Mouse (Mus musculus): ENCODE data around the gene Oxtr.

Oxtr gene

DNA sequence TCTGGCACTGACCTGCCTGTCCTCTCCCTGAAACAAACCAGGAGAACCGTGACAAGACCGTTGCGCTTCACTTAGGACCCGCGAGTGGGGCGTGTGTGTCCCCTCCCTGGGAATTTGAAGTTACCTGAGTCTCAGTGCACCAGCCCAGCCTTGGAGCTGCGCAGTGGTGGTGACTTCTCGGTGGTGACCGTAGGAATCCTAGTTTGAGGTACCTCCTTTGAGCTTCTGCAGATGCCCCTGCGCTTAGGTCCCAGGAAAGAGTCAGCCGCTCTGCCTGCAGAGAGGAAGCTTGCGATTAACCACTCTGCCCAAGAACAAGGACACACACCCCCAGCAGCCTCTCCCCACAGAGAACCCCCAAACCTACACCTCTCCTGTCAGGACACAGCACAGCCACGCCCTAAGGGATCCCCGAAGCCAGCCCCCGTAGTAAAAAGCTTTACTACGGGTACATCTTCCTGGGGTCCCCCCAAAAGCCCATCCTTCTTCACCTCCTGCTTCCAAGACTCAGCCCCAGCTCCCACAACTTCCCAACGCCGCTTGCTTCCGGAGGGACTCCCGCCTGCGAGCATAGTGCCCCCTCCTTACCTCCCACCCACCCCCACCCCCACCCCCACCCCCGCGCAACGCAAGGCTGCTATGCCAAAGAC lies at the start of gene Oxtr:
TSS of gene Oxtr (minus strand) at position 34 of the 650 bp plus-strand sequence.
- DNase-seq (ENCODE audit: low read depth, low spot score) = peak; percentile 22

DNA sequence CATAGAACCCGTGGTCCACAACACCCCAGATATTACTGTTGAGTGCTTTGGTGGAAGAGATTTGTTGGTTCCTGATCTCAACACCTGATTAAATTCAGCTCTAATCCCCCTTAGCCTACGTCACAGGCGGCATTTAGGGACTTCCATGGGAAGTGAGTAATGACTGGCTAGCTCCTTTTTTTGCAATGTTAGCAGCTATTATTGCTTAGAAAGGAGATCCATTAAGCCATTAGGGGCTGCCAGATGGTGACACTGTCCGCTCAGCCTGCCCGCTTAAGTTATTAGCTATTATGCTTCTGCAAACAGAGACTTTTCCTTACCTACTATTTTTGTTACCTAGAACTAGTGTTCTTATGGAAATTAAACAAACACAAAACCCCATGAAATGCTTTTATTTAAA lies 35.7 kb upstream of the Oxtr start:
- no peak for DNase-seq (ENCODE audit: low read depth, low spot score)

DNA sequence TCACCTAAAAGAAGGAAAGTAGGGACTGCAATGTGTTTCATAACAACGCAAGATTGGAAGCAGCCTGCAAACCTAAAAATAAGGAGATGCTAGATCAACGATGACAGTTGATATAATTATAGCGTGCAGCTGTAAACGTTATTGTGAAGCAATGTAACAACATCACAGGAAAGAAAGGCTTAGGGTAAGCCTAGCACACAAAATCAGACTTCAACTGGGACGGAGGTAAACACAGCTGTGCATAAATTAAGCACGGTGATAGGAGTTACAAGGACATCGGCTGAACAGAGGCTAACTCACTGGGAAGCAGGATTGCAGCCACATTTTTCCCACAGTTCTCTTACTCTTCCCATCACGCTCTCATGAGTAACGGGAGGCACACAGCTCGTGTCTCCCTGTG lies 34.7 kb upstream of the Oxtr start:
- DNase-seq (ENCODE audit: low read depth, low spot score) = peak; percentile 12

DNA sequence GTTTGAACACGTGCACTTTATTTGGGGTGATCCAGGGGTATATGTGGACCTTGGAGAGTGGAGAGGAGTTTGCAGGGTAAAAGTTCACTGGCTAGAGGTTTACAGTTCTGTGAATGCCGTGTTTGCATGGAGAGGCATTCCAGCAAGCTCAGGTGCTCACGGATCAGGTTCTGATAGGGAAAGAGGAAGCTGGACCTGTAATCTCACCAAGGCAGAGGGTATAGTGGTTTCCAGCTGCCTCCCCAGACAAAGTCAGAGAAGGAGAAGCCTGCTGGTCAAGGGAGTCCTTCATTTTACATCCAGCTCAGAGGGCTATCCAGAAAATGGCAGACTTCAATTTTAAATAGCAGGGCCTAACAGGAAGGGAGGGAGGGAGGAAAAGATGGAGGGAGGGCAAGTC lies 28.2 kb upstream of the Oxtr start:
- no peak for DNase-seq (ENCODE audit: low read depth, low spot score)

DNA sequence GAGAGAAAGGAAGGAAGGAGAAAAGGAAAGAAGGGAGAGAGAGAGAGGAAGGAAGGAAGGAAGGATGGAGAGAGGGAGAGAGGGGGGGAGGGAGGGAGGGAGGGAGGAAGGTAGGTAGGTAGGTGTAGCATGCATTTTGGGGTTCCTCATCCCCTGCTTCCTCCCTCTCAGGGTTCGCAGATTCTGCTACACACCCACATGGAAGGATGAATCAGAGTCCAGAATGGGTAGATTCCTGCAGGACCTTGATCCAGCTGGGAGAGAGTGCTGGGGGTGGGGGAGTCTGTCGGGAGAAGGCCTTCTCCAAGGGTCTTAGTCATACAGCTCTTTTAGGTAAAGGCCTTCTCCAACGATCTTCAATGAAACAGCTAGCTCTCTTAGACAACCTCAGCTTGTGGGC lies 27.8 kb upstream of the Oxtr start:
- DNase-seq (ENCODE audit: low read depth, low spot score) = no peak

DNA sequence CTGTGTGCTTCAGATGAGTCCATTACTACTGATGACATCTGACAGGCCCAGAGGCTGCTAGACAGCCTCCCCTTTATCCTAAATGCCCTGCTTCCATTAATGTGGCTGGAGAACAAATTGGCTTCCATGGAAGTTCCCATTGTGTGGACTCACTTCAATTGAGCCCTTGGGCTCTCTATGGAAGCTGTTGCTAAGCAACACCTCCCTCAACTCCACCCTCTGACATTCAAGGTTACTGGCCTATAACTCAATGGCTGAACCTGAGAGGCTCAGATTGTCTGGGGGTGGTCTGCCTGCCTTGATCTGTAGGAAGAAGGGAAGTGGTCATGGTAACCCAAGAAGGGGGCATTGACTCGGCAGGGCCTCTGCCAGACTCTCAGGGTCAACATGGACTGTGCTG lies 26.8 kb upstream of the Oxtr start:
- peak; percentile 46 for DNase-seq (ENCODE audit: low read depth, low spot score)

DNA sequence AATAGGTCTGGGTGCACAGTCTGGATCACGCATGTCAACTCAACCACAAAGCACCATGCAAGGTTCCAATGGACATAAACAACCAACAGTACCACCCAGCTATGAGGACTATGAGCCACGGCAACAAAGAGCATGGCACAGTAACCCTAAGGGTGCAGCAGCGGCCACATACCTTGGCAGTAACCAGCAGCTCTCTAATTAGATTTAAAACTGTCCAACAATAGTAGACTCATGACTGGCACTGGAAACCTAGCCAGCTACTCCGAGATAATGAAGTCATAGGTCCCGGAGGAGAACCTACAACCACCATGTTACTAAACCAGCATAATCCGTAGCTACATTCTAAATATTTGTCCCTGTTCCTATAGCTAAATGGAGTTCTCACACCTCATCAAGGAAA lies 24.8 kb upstream of the Oxtr start:
- DNase-seq (ENCODE audit: low read depth, low spot score) = no peak

DNA sequence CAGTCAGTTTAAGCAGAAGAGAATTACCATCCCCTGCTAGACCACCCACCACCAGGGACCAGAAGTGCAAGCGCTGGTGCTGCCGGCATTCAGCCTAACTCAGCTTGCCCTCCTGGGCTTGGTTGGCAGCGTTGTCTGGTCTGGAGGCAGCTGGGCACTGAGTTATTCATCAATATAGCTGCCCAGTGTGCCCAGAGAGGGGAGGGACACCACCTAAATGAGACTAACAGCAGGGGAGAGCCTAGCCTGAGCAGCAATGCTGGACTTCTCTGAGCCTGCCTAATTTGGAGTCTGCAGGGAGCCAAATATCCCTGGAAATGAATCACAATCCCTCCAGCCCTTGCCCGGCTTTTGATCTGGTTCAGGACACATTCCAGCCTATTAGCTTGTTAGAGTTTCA lies 20.6 kb upstream of the Oxtr start:
- no peak for DNase-seq (ENCODE audit: low read depth, low spot score)

DNA sequence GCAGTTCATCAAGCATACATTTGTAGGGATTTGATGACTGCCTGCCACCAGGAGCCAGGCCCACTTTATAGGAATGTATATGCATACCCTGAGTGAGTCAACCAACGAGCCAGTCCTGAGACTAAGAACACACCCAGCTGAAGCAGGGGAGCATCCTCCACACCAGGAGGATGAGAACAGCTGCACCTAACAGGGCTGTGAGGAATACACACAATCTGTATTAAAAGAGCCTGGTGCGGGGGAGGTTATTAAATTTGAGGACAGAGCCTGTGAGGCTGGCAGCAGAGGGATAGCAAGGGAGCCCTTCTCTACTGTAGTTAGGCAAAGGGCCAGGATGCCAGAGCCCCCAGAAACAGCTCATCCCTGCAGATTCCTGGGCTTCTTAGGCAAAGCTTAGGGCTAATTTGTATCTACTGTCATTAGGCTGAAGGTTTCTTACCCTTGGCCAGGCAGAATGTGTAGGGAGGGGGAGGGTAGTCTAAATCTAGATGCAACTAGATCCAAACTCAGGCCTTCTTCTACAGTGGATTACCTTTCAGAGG lies 19.9 kb upstream of the Oxtr start:
- DNase-seq (ENCODE audit: low read depth, low spot score) = no peak

DNA sequence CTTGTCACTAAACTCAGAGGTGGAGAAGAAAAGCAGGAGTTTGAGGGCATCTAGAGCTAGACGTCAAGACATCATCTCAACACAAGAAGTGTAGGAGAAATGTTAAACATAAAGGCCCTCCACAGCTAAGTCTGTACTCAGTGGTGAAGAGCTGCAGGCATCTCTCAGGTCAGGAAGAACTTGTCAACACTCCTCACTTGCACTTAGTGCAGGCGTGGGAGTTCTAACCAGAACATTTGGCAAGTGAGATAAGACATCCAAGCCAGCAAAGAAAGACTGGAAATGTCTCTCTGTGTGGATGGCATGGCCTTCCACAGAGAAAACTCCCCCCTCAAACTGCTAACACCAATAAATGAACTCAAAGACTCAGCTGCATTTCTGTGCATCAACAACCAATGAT lies 17.9 kb upstream of the Oxtr start:
- DNase-seq (ENCODE audit: low read depth, low spot score) = no peak

DNA sequence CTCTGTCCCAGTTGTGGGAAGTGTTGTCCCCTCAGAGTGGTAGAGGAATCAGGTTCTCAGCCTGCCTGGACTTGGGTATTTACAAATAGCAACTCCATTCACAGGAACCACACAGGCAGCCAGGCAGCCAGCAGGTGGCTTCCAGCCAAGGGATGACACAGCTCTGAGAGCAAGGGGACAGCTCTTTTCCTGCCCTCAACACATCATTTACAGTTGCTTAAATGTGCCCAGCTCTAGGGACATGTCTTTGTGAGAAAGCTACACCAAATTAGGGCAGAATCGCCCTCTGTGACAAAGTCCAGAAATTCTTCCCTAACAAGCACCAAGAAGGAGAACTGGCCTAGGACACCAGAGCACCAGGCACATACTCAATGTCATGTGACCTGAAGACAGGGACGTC lies 11.4 kb upstream of the Oxtr start:
- DNase-seq (ENCODE audit: low read depth, low spot score) = no peak

DNA sequence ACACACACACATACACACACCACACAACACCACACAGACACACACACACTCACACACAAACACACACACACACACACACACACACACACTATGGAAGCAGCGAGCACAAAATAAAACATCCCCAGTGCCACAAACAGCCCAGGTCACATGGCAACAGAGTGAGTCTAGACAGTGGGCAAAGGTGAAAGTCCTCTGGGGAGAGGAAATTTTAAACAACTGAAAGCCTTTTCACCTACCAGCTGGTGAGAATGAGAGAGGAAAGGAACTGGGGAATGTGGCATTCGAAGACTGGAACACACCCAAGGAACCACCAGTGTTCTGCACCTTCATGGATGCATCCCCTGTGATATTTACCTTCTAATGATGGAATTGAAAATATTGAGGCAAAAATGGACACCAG lies 9.7 kb upstream of the Oxtr start:
- no peak for DNase-seq (ENCODE audit: low read depth, low spot score)

DNA sequence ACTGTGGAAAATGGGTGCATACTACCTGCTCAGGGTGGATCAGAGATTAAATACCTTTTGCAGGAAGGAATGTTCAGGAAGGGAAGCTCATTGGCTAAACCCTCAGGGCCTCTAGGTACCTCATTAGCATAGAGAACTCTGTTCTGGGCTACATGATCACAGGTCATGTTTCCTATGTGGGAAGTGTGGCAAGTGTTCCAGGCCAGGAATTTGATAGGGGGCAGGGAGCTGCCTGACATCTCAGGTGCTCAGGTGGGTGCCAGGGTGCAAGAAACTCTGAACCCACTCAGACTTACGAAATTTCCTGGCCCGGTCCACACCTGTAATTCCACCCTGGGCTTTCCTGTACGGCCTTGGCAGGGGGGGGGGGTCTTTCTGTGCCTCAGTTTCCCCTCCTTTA lies 9.0 kb upstream of the Oxtr start:
- DNase-seq (ENCODE audit: low read depth, low spot score) = no peak

DNA sequence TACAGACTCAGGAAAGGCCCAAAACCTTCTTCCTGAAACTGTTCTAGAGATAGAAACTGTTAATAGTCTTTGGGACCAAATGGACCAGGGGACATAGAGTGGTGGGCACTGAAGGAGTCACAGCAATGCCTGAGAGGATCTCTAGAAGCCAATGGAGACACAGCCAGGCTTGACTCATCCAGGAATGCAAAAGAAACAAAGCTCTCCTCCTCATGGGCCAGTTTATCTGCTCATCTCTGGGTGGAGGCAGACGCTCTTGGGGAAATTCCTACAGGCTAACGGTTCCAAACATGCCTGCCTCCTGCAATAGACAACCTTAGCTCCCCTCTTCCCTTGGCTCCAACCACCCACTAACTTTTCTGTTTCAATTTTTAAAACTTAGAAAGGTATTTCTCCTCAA lies 7.7 kb upstream of the Oxtr start:
- no peak for DNase-seq (ENCODE audit: low read depth, low spot score)

DNA sequence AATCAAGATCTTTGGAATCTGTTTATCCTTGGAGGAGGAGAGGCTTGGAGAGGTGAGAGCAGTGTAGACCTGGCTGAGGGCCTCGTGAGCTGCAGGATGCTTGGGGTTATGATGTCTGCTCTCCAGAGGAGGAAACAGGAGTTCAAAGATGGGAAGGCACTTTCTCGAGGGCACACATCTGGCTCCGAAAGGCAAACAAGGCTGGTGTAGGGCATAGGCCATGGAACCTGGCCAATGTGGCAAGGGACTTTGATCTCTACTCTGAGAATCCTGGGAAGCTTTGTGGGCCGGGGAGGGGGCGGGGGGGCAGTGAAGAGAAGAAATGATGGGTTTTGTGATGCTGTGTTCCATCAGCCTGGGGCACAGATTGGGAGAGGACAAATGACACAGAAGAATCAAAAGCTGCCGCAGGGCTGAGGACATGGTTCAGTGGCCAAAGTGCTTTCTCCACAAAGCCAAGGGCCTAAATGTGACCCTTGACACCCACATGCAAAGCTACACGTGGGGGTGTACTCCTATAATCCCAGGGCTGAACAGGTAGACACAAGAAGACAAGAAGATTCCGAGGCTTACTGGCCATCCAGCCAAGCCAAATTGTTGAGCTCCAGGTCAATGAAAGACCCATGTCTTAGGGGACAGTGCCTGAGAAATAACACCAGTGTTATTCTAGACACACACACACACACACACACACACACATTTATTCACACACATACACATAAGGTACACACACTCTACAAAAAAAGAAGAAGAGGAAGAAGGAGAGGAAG lies 6.7 kb upstream of the Oxtr start:
- DNase-seq (ENCODE audit: low read depth, low spot score) = no peak

DNA sequence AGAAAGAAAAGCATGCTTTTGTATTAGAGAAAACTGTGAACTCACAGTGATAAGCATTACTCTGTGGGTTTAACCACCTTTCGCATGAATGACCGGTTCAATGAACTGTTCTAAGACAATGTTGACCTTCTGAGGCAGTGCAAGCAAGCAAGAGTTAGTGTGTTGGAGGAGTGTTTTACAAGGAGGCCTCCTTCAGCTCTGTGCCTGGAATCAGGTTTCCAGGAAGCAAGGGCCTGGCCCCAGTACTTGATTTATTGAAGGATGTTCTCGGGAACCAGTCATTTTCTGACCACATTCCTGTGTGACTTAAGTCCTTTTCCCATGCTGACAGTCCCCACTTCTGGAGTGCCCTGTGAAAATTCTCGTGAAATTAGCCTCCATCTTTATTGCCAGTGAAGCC lies 5.5 kb upstream of the Oxtr start:
- DNase-seq (ENCODE audit: low read depth, low spot score) = no peak

DNA sequence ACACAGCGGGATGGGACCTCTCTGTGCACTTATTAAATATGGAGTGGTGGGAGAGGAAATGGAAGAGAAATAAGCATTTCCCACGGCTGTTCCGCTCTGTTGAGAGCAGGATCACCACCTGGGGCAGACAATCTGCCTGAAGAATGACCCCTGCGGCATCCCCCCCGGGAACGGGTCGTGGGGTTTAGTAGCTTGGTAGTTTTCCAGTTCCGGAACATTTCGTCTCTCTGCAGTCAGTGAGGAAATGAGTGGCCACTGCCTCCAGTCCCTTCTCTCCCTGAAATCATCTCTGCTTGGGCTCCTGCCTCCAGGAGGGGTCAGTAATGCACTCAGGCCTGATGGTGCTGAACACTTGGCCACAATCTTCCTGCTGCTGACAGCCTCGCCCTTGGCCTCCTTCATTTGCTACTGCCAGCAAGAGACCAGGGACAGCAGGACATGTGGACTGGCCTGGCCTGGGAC lies 4.9 kb upstream of the Oxtr start:
- no peak for DNase-seq (ENCODE audit: low read depth, low spot score)

DNA sequence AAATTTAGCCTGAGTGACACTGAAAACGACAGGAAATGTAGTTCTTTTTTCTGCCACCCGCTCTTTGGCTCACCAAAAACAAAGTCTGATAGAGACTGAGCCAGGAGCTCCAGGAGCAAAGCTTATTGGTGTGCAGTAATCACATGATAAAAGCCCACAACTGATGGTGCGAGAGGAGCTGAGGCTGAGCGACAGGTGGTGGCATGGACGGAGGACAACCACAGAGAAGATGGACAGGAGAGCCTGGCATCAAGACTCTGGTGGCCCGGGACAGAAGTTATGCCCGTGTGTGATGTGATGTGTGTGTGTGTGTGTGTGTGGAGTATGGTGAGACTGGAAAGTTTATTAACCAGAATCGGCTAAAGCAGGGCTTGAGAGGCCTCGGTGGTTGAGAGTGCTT lies 3.6 kb upstream of the Oxtr start:
- no peak for DNase-seq (ENCODE audit: low read depth, low spot score)

DNA sequence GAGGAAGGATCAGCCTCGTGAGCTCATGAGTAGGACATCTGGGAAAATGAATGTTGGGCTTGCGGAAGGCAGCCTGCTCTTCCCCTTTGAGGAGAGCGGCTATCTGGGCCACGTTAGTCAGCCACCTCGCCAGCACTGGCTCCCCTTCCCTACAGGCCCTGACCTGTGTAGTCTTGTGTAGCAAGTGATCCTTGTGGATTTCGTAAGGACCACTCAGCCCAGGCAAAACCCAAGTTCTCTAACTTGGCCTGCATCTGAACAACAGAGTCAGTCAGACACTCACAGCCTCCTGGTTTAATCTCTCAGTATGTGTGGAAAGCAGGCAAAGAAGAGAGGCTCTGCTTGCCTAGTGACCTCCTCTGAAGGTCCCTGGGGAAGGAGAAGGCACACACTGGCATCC lies 2.9 kb upstream of the Oxtr start:
- no peak for DNase-seq (ENCODE audit: low read depth, low spot score)

DNA sequence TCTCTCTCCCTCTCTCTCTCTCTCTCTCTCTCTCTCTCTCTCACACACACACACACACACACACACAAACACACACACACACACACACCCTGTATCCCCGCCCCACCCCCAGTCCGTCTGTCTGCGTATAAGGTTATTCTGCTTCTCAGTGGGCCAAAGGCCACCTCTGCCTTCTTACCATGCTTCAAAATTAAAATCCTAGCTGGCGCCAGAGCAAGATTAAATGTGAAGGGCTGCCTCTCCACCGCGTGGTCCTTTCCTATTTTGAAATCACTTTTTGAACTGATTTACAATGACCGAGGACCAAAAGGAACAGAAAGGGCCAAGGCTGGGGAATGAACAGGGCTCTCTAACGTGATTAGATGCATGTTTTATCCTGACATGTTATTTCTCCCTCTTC lies 1.8 kb upstream of the Oxtr start:
- no peak for DNase-seq (ENCODE audit: low read depth, low spot score)

DNA sequence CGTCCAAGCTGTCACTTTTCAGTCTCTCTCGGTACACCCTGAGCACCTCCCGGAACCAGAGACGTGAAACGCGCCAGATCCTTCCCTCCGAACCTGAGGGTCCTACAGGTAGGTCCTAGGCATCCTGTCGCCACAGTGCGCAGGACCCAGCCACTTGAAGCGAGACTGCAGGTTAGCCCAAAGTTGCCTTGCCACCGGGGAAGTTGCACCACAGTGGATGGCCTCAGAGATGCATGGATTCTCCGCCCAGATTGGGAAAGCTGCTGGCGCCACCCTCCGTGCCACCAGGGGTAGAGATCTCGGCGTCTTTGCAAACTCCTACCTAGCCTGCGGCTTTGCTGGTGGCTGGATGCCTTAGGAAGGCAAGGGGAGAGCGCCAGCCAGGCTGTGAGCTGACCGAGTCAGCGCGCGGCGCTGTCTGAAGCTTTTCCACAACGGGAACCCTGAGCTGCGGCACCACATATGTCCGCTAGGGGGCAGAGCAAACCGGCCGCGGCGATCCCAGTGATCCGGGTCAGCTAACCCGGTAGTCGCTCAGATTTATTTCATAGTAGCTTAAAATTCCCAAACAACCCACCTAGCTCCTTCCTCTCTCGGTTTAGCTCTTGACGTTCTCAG lies 991 bp upstream of the Oxtr start:
- peak; percentile 77 for DNase-seq (ENCODE audit: low read depth, low spot score)

DNA sequence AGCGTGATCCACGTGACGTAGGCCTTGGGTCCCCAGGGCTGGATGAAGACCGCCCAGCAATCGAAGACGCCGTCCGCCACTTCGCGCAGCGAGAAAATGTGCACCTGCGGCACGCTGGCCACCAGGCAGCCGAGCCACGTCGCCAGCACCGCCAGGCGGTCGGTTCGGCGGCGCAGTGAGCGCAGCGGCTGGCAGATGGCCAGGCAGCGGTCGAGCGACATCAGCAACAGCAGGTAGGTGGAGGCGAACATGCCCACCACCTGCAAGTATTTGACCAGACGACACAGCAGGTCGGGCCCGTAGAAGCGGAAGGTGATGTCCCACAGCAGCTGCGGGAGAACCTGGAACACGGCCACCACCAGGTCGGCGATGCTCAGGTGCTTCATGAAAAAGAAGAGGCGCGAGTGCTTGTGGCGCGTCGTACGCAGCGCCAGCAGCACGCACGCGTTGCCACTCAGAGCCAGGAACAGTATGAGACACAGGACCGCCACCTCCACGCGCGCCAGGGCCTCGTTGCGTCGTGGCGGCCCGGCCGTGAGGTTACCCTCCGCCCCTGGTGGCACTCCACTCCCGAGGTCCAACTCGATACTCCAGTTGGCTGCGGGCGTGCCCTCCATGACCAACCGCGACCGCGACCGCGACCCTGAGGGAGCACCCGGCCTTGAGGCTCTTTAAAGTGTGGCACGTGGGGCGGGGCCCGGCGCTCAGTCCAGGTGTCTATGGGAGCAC lies 398 bp downstream of the Oxtr start:
- DNase-seq (ENCODE audit: low read depth, low spot score) = peak; percentile 26

Data from R1 (cell line).